Mouse (Mus musculus) G1E (cell line): ENCODE measurements around the gene Clic4. TPM values are rescaled to one million over a fixed set of nuclear protein-coding genes. Genes with fewer than 3 reads are reported as not detected.
A peak's percentile ranks its signal among the peaks of the same experiment; 100 is the strongest.

Source experiments
- ATAC-seq: 2 replicates; pipeline ENCODE4 v1.8.0; 2016; ENCODE audit warnings: mild to moderate bottlenecking; ENCODE audit not compliant: insufficient number of reproducible peaks, poor library complexity, low FRiP score, severe bottlenecking; ENCODE audit errors: extremely low read depth
- DNase-seq: peaks from one replicate; pipeline ENCODE4 v3.0.0; 2012; ENCODE audit warnings: low spot score
- H3K27me3 ChIP-seq: 2 replicates; pipeline ENCODE4 v1.6.1; 2012; ENCODE audit warnings: mild to moderate bottlenecking, low read length, inconsistent platforms; ENCODE audit not compliant: insufficient read depth
- H3K36me3 ChIP-seq: replicated peaks from 2 replicates; pipeline ENCODE3; 2012; ENCODE audit warnings: mild to moderate bottlenecking, inconsistent platforms
- H3K4me1 ChIP-seq: 2 replicates; pipeline ENCODE4 v1.6.1; 2012; ENCODE audit warnings: low read depth, low read length, inconsistent platforms, mixed read lengths; ENCODE audit not compliant: insufficient read depth
- H3K4me3 ChIP-seq: 2 replicates; pipeline ENCODE4 v1.5.1; 2012; ENCODE audit warnings: low read depth, mild to moderate bottlenecking, inconsistent platforms, low read length, moderate library complexity, mixed read lengths
- H3K9me3 ChIP-seq: replicated peaks from 2 replicates; pipeline ENCODE4 v1.6.1; 2012; ENCODE audit warnings: inconsistent platforms
- CTCF ChIP-seq: IDR thresholded peaks from 2 replicates; pipeline ENCODE4 v1.5.1; 2012; ENCODE audit warnings: low read depth, low read length, inconsistent platforms, mixed read lengths
- GATA1 ChIP-seq: IDR thresholded peaks from 2 replicates; pipeline ENCODE4 v1.6.1; 2012; ENCODE audit warnings: borderline replicate concordance, low read length, inconsistent platforms, mixed read lengths
- GATA2 ChIP-seq: IDR thresholded peaks from 2 replicates; pipeline ENCODE4 v1.6.1; 2012; ENCODE audit warnings: low read depth, low read length, inconsistent platforms, borderline replicate concordance
- POLR2AphosphoS5 ChIP-seq: IDR thresholded peaks from 2 replicates; pipeline ENCODE4 v1.6.1; 2012; ENCODE audit warnings: low read depth, low read length, inconsistent platforms; ENCODE audit not compliant: insufficient replicate concordance
- TAL1 ChIP-seq: conservative IDR thresholded peaks from 2 replicates; pipeline ENCODE4 v1.6.1; 2012; ENCODE audit warnings: low read depth, low read length, inconsistent platforms, mixed read lengths
- polyA plus RNA-seq: library from polyadenylated mRNA; stranded (reverse); fragments of >175 nt; gene quantifications from 2 replicates; pipeline ENCODE4 v1.2.3, GENCODE M21; 2012
- total RNA-seq, 2 experiments: library from RNA; stranded (forward) in 1 of 2; stranded (reverse) in 1 of 2; fragments of 200-1000 nt in 1 of 2; fragments of >200 nt in 1 of 2; fragmentation: Nextera tagmentation in 1 of 2; gene quantifications; 2 replicates each; pipeline ENCODE4 v1.2.3; 2014 to 2017

The Clic4 gene
- total and polyA plus RNA-seq, 3 experiments: 38.1 to 176 (median 125) TPM

DNA sequence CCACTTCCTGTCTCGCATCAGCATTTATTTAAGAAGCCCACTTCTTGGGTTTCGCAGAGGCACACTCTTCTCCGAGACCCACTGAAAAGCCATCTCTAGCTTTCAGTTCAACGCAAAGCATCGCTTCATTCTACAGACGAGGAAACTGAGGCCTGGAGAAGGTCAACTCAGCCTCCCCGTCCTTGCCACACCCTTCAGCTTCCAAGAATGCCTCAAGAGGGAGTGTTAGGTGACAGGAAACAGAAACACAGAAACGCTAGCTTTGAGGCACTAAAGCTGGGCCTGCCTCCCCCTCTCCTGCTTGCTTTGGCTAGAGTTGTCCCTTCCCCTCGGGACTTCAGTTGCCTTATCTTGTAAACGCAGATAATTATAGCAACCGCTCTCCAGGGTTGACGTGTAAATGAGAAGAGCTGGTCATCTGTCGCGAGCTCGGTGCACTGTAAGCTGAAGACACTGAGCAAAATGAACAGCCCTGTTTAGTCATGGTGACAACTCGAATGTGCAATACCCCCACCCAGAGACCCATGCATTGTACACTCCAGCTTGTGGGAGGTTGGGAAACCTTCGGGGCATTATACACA is 40.6 kb upstream of the Clic4 start:
- Histone ChIP-seq H3K9me3 (peaks cover 6% of the 10 kb centered on the region), H3K36me3 (peaks cover 37% of the 10 kb centered on the region), H3K4me3 (peak overlapping the region; percentile 67; the same call in 1 of the 2 replicates), H3K27me3 (no peaks in the 10 kb centered on the region), H3K4me1 (peaks cover 73% of the 10 kb centered on the region)
- TF ChIP-seq POLR2AphosphoS5 (no peak), CTCF (no peak), TAL1 (peak; percentile 75), GATA1 (no peak), GATA2 (no peak)
- DNase-seq: peak; percentile 75
- ATAC-seq: peak; percentile 79

DNA sequence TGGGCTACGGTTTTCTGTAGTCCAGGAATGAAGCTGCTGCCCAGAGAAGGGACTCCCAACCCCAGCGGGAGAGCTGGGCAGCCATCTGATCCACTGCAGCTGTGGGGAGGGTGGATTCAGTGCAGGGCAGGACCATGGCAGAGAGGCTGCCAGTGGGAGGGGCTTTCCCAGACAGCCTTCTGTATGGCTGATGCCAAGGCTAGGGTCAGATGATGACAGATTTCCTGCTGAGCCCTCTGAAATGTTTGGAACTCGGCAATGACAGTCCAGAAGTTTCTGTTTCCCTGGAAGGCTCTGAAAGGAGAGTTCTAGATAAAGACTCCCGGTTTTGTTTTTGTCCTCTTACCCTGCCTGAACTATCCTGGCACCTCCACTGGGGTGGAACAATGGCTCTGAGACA is 40.1 kb upstream of the Clic4 start:
- TF ChIP-seq CTCF: no peak
- TF ChIP-seq GATA1: no peak
- no peak for TF ChIP-seq GATA2
- no peak for TF ChIP-seq POLR2AphosphoS5
- TF ChIP-seq TAL1: no peak
- H3K4me1 ChIP-seq: peaks cover 74% of the 10 kb centered on the region
- peak overlapping the region; percentile 67; the same call in 1 of the 2 replicates for H3K4me3 ChIP-seq
- DNase-seq (peak; percentile 57), ATAC-seq (no peak)
- H3K36me3 ChIP-seq: peaks cover 32% of the 10 kb centered on the region
- no peaks in the 10 kb centered on the region for H3K27me3 ChIP-seq
- H3K9me3 ChIP-seq: peaks cover 6% of the 10 kb centered on the region

DNA sequence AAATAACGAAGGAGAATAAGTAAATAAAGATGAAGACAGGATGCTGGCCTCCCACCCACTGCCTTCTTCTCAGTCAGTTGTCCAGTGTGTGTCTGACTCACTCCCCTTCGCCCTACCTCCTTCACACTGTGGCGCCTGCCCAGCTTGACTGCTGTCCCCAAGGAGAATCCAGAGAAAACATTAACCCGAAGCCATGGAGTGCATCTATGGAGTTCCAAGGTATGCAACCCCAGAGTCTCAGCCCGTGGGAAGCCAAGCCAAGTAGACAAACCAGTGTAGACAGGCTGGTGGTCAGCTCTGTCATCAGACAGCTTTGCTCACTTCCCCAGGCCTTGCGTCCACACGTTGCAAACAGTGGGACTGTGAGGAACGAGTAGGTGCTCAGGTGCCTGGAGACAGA is 37.8 kb upstream of the Clic4 start:
- DNase-seq (no peak), ATAC-seq (no peak)
- no peak for TF ChIP-seq GATA1
- TF ChIP-seq CTCF: no peak
- H3K27me3 ChIP-seq: no peaks in the 10 kb centered on the region
- peaks cover 10% of the 10 kb centered on the region for H3K36me3 ChIP-seq
- peaks cover 89% of the 10 kb centered on the region for H3K4me1 ChIP-seq
- H3K9me3 ChIP-seq: peaks cover 5% of the 10 kb centered on the region
- no peak overlapping the region for H3K4me3 ChIP-seq

- DNase-seq (no peak), ATAC-seq (no peak)
- H3K9me3 ChIP-seq: no peaks in the 10 kb centered on the region
- no peak overlapping the region for H3K4me3 ChIP-seq
- peaks cover 4% of the 10 kb centered on the region for H3K36me3 ChIP-seq
- no peaks in the 10 kb centered on the region for H3K27me3 ChIP-seq
- TF ChIP-seq CTCF (no peak), GATA1 (no peak), GATA2 (no peak), POLR2AphosphoS5 (no peak), TAL1 (no peak)
- peaks cover 86% of the 10 kb centered on the region for H3K4me1 ChIP-seq
These were observed 37.1 kb upstream of the Clic4 start for GRCm38 (mm10) chr4:135309726-135310125.

- Histone ChIP-seq H3K4me3 (no peak overlapping the region), H3K27me3 (no peaks in the 10 kb centered on the region), H3K4me1 (peaks cover 82% of the 10 kb centered on the region), H3K36me3 (no peaks in the 10 kb centered on the region), H3K9me3 (no peaks in the 10 kb centered on the region)
- TF ChIP-seq CTCF: no peak
- TF ChIP-seq TAL1: no peak
- no peak for TF ChIP-seq POLR2AphosphoS5
- TF ChIP-seq GATA1: no peak
- no peak for DNase-seq
- no peak for ATAC-seq
These were observed 36.6 kb upstream of the Clic4 start for GRCm38 (mm10) chr4:135309112-135309659.

GRCm38 (mm10) chr4:135306971-135307632 is 34.5 kb upstream of the Clic4 start:
- no peaks in the 10 kb centered on the region for H3K36me3 ChIP-seq
- TF ChIP-seq GATA2 (no peak), CTCF (no peak), GATA1 (no peak), POLR2AphosphoS5 (no peak)
- no peak; the same call in 1 of the 2 replicates for ATAC-seq
- H3K27me3 ChIP-seq: no peaks in the 10 kb centered on the region
- peaks cover 69% of the 10 kb centered on the region for H3K4me1 ChIP-seq
- H3K9me3 ChIP-seq: no peaks in the 10 kb centered on the region
- peak; percentile 72 for DNase-seq
- H3K4me3 ChIP-seq: peak overlapping the region; percentile 62
